Mouse (Mus musculus) right cerebral cortex, postnatal 10 days (tissue): ENCODE data around the gene 0610030E20Rik.

Source experiments
- DNase-seq, 2 experiments: peaks; one replicate each; pipeline ENCODE4 v3.0.0; 2021; ENCODE audit warnings: low spot score in 2 of 2

Gene 0610030E20Rik

GRCm38 (mm10) chr6:72369557-72369956 lies 22.4 kb downstream of the 0610030E20Rik start:
- no peak for DNase-seq

GRCm38 (mm10) chr6:72370091-72370490 lies 23.0 kb downstream of the 0610030E20Rik start:
- DNase-seq: no peak

DNA sequence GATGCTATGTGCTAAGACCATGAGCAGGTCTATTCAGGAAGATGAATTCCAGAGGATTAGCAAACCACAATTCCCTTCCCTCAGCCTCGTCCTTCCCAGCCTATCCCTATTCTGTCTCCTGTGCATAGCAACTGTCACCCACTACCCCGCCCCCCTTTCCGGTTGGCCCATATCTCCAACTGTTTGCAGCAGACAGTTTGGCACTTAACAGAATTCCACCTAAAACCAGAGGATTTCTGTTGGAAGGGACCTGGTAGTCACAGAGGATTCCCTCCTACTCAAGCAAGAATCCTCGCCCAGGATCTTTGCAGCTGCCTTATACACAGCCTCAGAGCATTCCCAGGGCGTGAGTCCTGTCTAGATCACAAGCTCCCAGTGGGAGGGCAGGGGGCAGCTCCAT lies 24.0 kb downstream of the 0610030E20Rik start:
- peak; percentile 64 to 68 for DNase-seq

GRCm38 (mm10) chr6:72371571-72371970 lies 24.5 kb downstream of the 0610030E20Rik start:
- no peak for DNase-seq

DNA sequence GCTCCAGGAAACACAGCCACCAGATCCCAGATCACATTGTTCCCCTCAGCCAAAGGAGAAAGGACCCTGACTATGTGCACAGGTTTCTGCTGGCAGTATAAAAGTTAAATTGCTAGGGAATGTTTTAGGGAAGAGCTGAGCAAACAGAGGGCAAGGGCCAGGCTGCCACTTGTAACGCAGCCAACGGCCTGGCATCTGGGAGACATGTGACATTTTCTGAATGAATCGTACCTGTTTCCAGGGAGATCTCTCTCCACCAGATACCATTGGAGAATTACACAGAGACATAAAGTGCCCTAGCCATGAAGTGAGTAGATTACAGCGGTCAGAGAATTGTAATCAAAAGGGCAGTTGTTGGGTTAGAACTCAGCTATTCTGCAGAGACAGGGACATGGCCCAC lies 26.1 kb downstream of the 0610030E20Rik start:
- no peak for DNase-seq

- DNase-seq: no peak
These were observed 27.1 kb downstream of the 0610030E20Rik start for GRCm38 (mm10) chr6:72374206-72374605.

DNA sequence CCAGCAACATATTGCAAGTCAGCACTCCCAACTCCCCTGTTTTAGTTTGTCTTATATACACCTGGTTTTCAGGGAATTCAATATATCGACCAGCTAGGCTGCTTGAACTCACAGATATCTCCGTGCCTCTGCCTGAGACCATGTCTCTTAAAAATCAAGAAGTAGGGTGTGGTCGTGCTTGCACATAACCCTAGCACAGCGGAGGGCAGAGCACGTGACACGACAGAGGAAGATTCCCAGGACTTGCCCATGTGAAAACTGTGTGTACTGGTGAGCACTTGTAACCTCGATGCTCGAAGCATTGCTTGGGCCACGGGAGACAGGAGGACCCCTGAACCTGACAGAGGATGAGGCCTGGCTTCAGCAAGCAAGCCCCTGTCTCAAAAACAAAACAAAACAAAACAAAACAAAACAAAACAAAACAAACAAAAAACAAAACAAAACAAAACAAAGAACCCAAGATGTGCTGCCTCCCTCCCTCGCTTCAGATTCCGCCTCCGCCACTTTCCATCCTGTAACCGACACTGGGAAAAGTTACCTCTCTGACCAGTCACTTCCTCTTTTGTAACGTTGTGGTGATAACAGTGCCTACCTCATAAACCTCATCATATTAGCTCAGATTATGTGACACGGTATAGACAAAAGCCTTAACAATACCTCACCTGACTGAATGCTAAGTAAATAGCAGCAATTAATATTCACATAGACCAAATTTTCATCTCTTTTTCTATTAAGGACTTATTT lies 27.9 kb downstream of the 0610030E20Rik start:
- DNase-seq: no peak

DNA sequence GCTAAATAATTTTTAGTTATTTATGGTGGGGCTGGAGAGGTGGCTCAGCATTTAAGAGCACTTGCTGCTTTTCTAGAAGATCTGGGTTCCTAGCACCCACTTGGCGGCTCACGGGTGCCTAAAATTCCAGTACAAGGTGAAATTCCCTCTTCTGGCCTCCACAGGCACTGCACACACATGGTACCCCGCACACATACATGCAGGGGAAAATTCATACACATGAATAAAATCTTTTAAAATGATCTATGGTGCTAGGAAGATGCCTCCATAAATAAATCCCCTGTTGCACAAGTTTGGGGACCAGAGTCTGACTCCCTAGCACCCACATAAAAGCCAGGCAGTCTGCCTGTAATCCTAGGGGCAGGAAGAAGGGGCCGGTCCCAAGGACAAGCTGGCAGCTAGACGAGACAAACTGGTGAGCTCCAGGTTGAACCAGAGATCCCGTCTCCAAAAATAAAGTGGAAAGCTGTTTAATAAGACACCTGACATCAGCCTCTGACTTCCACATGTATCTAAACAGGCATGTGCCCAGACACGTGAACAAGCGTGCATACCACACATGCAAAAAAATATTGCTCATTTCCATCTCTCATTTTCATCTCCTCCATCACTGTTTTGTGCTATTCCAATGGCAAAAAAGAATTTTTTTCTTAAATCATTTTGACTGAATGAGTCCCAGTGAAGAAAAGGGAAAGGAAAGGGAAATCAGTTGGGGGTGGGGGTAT lies 31.6 kb downstream of the 0610030E20Rik start:
- no peak for DNase-seq

DNA sequence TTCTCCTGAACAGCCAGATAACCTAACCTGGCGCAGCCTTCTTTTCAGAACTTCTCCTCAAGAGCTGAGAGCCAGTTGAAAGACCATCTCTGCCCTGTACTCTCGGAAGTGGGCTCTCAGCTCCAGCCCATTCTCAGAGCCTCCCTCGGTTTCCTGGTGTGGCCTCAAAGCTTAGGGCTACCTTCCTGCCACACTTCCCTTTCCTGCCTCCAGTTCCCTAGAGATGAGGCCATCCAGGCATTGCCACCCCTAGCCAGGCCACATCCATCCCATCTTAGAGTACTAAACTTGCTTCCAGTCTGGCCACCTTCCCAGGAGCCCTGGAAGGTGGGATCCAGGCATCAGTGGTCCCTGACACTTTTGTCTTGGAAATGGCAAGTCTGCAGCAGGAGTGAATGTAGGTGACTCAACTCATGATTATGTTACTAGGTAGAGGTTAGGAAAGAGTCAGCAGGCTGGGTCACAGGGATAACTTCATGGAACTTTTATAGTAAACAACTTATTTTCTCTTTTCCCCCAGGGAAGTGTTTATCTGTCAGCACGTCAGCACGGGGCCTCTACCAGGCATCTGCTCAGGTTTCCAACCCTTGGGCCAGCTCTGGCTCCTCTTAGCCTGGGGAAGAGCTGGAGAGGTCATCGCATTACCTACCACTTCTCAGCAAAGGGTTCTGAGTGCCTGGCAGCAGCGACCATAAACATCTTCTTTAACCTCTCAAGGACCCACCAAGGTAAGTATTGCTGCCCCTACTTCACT lies 32.4 kb downstream of the 0610030E20Rik start:
- DNase-seq: no peak

GRCm38 (mm10) chr6:72380131-72380770 lies 33.1 kb downstream of the 0610030E20Rik start, which contains the start of gene Vamp5:
Gene Vamp5 (minus strand): TSS chr6:72380468.
- peak; percentile 49 to 54 for DNase-seq

GRCm38 (mm10) chr6:72382494-72382893 lies 35.4 kb downstream of the 0610030E20Rik start:
- no peak for DNase-seq

DNA sequence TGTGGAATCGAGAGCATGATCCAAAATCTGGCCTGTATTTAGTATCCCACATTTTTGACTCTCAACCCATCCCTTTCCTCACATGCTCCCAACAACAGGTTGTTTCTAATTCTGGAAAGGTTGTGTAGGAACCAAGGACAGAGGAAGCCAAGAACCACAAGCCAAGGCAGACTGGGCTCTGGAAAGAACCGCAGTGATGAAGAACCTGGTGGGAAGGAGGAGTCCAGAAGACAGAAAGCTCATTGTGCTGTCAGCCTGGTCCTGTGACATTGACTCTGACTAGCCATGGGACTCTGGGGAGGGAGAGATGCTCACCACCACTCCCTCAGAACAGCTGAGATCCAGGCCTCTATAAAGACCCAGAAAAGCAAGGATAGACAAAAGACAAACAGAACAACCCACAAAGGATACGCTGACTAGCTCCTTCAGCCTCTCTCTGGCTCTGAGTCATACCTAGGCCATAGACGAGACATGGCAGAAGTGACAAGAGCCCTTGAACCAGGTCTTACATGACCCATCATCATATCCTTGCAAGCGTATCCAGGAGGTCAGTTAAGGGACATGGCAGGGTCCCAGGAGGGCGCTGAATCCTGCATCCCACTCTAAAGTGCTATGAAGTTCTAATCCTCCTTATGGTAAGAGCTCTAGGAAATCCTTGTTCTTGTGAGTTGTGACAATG lies 36.2 kb downstream of the 0610030E20Rik start:
- DNase-seq: no peak

DNA sequence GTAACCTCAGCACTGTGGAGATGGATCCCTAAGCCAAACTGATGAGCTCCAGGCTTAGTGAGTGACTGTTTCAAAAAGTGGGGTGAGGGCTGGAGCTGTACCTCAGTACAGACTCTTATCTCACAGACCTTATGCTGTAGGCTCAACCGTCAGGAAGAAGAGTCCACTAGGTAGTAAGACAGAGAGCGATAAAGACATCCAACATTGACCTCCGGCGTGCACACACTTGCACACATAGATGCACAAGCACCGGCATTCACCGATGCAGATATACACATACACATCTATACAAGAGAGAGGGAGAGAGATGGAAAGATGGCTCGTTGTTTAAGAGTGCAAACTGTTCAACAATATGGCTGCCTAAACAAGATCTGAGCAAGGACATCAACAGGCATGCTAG lies 36.8 kb downstream of the 0610030E20Rik start:
- no peak for DNase-seq

GRCm38 (mm10) chr6:72385258-72385657 lies 38.1 kb downstream of the 0610030E20Rik start:
- no peak for DNase-seq

GRCm38 (mm10) chr6:72386561-72386960 lies 39.4 kb downstream of the 0610030E20Rik start:
- no peak for DNase-seq

DNA sequence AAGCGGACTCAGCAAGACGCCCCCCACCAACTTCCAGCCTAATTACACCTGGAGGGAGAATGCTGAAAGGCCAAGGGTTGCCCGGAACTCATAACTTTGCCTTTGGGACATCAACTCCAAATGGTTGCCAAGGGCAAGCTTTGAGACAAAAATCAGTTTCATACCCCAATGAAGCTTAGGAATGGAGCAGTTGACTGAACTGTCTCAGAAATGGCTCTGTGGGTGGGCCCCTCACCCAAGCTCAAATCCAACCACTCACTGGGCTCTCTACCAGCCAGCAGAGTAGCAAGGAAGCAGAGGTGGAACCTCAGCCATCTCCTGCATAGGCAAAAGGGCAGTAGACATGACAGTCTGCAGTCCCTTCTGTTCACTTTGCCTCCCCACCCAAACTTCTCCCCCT lies 40.7 kb downstream of the 0610030E20Rik start:
- DNase-seq: no peak

DNA sequence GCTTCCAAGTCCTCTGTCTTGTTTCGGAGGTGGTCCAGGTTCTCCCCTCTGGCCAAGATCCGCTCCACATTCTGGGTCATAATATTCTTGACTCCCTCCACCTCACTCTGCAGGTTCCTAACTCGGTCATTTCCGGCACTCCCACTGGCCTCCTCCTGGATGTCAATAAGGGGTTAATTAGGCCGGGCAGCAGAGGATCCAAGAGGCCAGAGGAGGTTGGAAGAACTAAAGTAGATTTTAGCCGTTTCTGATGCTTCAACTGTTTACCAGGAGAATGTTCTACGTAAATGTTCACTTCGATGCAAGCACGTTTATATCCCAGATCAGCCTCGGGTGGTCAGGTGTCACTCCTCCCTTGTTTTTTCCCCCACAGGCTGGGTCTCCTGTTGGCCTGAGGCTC lies 41.1 kb downstream of the 0610030E20Rik start:
- no peak for DNase-seq

DNA sequence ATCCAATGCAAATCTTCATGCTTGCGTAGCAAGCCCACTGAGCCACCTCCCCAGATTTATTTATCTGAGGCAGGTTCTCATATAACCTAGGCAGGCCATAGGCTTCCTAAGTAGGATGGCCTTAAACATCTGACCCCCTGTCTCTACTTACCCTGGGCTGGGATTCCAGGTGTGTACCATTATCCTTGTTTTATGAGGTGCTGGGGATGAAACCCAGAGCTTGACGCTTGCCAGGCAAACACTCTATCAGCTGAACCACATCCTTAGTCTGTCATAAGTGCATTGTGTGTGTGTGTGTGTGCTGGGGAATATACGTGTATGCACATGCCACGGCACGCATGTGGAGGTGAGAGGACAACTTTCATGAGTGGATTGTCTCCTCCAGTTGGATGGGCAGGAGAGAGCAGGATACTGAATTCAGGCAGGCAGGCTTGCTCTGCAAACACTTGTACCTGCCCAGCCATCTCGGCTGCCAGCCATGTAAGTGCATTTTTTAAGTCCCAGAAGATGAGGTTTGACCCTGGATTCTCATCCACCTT lies 41.7 kb downstream of the 0610030E20Rik start:
- DNase-seq: no peak

- DNase-seq: no peak
These were observed 42.4 kb downstream of the 0610030E20Rik start for GRCm38 (mm10) chr6:72389471-72389940.

DNA sequence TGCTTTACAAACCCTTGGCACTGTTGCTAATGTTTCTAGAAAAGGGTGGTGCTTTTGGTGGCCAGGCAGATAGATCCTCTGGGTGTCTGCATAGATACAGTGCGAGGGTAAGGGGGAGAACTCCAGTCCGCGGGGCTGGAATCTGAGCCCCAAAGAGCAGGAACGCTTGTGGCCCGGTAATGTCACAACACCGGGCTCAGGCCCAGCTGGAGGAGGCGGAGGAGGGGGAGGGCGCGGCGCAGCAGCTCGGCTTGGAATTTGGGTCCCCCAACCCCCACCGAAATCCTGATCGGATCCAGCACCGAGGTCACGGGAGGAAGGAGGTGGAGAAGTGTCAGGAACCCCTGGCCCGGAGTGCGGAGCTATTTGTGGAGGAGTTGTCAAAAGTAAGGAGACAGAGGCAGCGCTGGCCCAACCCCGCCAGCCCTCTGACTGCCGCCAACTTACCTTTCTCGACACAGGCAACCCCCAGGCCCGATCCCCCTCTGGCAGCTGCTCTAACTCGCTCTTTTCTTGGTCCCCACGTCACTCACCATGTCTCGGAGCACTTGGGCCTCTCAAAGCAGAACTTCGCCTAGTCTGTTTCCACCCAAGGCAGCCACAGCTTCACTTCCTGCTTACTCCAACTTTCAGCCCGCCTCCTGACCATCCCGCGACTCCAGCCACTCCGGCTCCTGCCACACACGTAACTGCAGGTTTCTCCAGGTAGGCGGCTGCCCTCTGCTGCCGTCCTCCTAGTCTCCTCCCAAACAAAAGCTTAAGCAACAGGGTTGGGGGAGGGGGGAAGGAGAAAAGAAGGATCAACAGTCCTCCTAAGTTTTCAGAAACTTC lies 43.0 kb downstream of the 0610030E20Rik start, which contains the start of gene Vamp8:
TSS of gene Vamp8 (minus strand) at position 763 of the 831 bp plus-strand sequence.
- peak; percentile 48 to 56 for DNase-seq
